Mouse (Mus musculus) hindbrain, embryonic 16.5 days (tissue): ENCODE measurements at regions not wholly inside any gene's neighbourhood (a gene's known extent, or its start where the extent isn't known, plus 50 kb on each side); places are given as distances from the start of the nearest gene placed in this dataset.
A peak's percentile ranks its signal among the peaks of the same experiment; 100 is the strongest.

Source experiments
- ATAC-seq: fragments of 200-750 bp; cut with Nextera tagmentation; 2 replicates; pipeline ENCODE4 v1.8.0; 2017; ENCODE audit warnings: moderate TSS enrichment, moderate library complexity
- H3K27ac ChIP-seq: fragments of 300-500 bp; sonication (generic); 2 replicates; pipeline ENCODE4 v1.5.1; 2014; ENCODE audit warnings: low read depth, mild to moderate bottlenecking, control low read depth, low read length, moderate library complexity
- H3K27me3 ChIP-seq: fragments of 300-500 bp; sonication (generic); replicated peaks from 2 replicates; pipeline ENCODE4 v1.6.1; 2014; ENCODE audit warnings: low read length; ENCODE audit not compliant: control insufficient read depth, insufficient read depth
- H3K36me3 ChIP-seq: fragments of 300-500 bp; sonication (generic); 2 replicates; pipeline ENCODE4 v1.6.1; 2014; ENCODE audit warnings: mild to moderate bottlenecking, low read length, moderate library complexity, mixed read lengths; ENCODE audit not compliant: control insufficient read depth, insufficient read depth
- H3K4me1 ChIP-seq: fragments of 300-500 bp; sonication (generic); 2 replicates; pipeline ENCODE4 v1.6.1; 2014; ENCODE audit warnings: low read depth, low read length; ENCODE audit not compliant: control insufficient read depth, insufficient read depth
- H3K4me2 ChIP-seq: fragments of 300-500 bp; sonication (generic); 2 replicates; pipeline ENCODE4 v1.6.1; 2014; ENCODE audit warnings: mild to moderate bottlenecking, low read length, control low read depth, moderate library complexity
- H3K4me3 ChIP-seq: fragments of 300-500 bp; sonication (generic); 2 replicates; pipeline ENCODE4 v1.5.1; 2014; ENCODE audit warnings: mild to moderate bottlenecking, low read length, control low read depth, moderate library complexity
- H3K9ac ChIP-seq: fragments of 300-500 bp; sonication (generic); 2 replicates; pipeline ENCODE4 v1.6.1; 2014; ENCODE audit warnings: low read depth, mild to moderate bottlenecking, control low read depth, low read length, moderate library complexity
- H3K9me3 ChIP-seq: fragments of 300-500 bp; sonication (generic); 2 replicates; pipeline ENCODE4 v1.6.1; 2014; ENCODE audit warnings: mild to moderate bottlenecking, low read length, moderate library complexity; ENCODE audit not compliant: control insufficient read depth
- WGBS: fragments of 180-500 bp; shearing (Covaris S2); extraction: QIAGEN DNeasy Blood & Tissue Kit; methylation state at CpG from one replicate; pipeline ENCODE4 v1.1.7; 2014; 5-methylcytosine and 5-hydroxymethylcytosine counted together

GRCm38 (mm10) chr10:96438398-96439103 lies 178.3 kb upstream of the Btg1 start:
- Histone ChIP-seq H3K4me2 (no peak overlapping the region), H3K9ac (no peak overlapping the region), H3K4me1 (no peaks in the 10 kb centered on the region), H3K4me3 (no peak overlapping the region), H3K27me3 (no peaks in the 10 kb centered on the region), H3K27ac (no peak overlapping the region), H3K9me3 (no peaks in the 10 kb centered on the region), H3K36me3 (no peaks in the 10 kb centered on the region)
- no peak for ATAC-seq
- 91% methylated on average over 11 of the region's 11 CpGs for WGBS

GRCm38 (mm10) chr10:96442165-96442564 lies 174.6 kb upstream of the Btg1 start:
- Histone ChIP-seq H3K27ac (no peak overlapping the region), H3K27me3 (no peaks in the 10 kb centered on the region), H3K36me3 (no peaks in the 10 kb centered on the region), H3K9me3 (no peaks in the 10 kb centered on the region), H3K4me2 (no peak overlapping the region), H3K9ac (no peak overlapping the region), H3K4me3 (no peak overlapping the region), H3K4me1 (no peaks in the 10 kb centered on the region)
- no peak for ATAC-seq

GRCm38 (mm10) chr10:96450266-96450665 lies 166.5 kb upstream of the Btg1 start:
- H3K4me1 ChIP-seq = no peaks in the 10 kb centered on the region
- no peak overlapping the region for H3K27ac ChIP-seq
- no peaks in the 10 kb centered on the region for H3K9me3 ChIP-seq
- H3K4me2 ChIP-seq = no peak overlapping the region
- ATAC-seq = no peak
- no peak overlapping the region for H3K4me3 ChIP-seq
- 97% methylated on average over 4 of the region's 4 CpGs for WGBS
- H3K27me3 ChIP-seq = no peaks in the 10 kb centered on the region
- H3K9ac ChIP-seq = no peak overlapping the region
- no peaks in the 10 kb centered on the region for H3K36me3 ChIP-seq

DNA sequence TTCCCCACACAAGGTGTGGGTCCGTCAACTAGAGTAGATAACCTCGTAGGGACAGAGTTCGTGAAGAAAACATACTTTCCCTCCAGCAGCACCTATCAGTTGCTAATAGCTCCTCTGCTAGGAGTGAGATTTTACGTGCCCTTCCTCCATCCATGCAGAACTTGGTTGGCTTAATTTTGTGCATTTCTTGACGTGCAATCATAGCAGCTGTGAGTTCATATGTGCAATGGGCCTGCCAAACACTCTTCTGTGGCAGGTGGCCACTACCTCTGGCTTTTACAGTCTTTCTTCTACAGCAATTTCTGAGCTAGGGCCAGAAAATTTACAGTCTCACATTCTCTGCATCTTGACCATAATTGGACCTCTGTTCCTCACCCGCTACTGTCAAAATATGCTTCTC lies 161.9 kb upstream of the Btg1 start:
- Histone ChIP-seq H3K9ac (no peak overlapping the region), H3K4me3 (no peak overlapping the region), H3K27ac (no peak overlapping the region), H3K4me2 (no peak overlapping the region), H3K36me3 (no peaks in the 10 kb centered on the region), H3K27me3 (no peaks in the 10 kb centered on the region), H3K9me3 (no peaks in the 10 kb centered on the region), H3K4me1 (no peaks in the 10 kb centered on the region)
- ATAC-seq = no peak
- 87% methylated on average over 6 of the region's 6 CpGs for WGBS

- H3K4me1 ChIP-seq = no peaks in the 10 kb centered on the region
- no peak overlapping the region for H3K4me3 ChIP-seq
- no peak overlapping the region for H3K9ac ChIP-seq
- no peak overlapping the region for H3K4me2 ChIP-seq
- no peaks in the 10 kb centered on the region for H3K9me3 ChIP-seq
- no peaks in the 10 kb centered on the region for H3K36me3 ChIP-seq
- WGBS = 67% methylated on average over 4 of the region's 4 CpGs
- ATAC-seq = no peak
- H3K27ac ChIP-seq = no peak overlapping the region
- no peaks in the 10 kb centered on the region for H3K27me3 ChIP-seq
These were observed 158.3 kb upstream of the Btg1 start for GRCm38 (mm10) chr10:96458551-96458950.

DNA sequence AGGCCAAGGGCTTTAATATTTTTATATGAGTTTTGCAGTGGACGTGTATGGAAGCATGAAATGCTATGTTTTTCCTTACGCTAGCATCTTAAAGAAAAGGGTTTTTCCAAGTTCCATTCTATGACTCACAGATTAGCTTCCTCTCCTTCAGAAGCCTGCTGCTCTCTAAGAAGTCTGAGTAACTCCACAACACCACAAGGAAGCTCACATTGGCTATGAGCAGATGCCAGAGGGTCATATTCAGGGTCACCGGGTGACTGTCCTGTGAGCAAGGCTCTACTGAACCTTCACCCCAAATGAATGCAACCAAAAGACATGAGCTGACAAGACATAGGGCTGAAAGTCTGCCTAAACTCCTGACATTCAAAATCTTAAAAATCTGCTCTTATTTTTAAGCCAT lies 157.6 kb upstream of the Btg1 start:
- Histone ChIP-seq H3K4me2 (no peak overlapping the region), H3K4me1 (no peaks in the 10 kb centered on the region), H3K27ac (no peak overlapping the region), H3K9me3 (no peaks in the 10 kb centered on the region), H3K4me3 (no peak overlapping the region), H3K9ac (no peak overlapping the region), H3K27me3 (no peaks in the 10 kb centered on the region), H3K36me3 (no peaks in the 10 kb centered on the region)
- WGBS = 90% methylated on average over 3 of the region's 3 CpGs
- ATAC-seq = no peak

DNA sequence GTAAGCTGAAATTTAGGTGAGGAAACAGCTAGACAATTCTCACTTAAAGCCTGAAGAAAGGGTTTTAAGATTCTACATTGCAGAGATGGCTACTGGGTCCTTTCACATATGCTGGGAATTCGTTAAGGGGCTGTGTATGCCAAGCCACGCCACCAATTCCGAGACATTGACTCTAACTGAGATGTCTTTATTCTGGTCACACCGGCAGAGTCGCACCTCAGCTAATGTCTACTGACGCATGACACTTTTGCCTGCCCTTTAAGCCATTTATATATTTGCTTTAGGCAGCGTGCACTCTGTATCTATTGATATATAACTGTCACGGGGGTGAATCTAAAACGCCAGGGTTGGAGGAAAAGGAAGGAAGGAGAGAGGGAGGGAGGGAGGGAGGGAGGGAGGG lies 156.7 kb upstream of the Btg1 start:
- Histone ChIP-seq H3K36me3 (no peaks in the 10 kb centered on the region), H3K27ac (no peak overlapping the region), H3K9ac (no peak overlapping the region), H3K9me3 (no peaks in the 10 kb centered on the region), H3K4me2 (no peak overlapping the region), H3K27me3 (no peaks in the 10 kb centered on the region), H3K4me3 (no peak overlapping the region), H3K4me1 (no peaks in the 10 kb centered on the region)
- whole genome bisulfite sequencing = 42% methylated on average over 9 of the region's 9 CpGs
- ATAC-seq = no peak

- H3K4me3 ChIP-seq = no peak overlapping the region
These were observed 156.0 kb upstream of the Btg1 start for GRCm38 (mm10) chr10:96460617-96461338.

DNA sequence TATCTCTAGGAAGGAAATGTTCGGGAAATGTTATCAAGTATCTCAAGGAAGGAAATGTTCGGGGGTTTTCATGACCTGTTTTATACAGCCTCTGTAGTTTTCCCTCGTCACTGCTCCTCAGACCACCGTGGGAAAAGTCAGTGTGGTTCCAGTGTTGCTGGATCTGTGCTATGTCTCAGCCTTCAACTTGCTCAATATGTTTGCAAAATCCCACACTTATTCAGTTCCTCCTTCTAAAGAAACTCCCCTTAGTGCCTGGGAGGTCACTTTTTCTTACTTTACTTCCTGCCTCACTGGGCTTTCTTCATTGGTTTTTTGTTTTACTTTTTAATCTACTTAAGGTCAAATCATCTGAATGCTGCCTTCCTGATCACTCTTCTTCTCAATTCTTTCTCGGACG lies 150.8 kb upstream of the Btg1 start:
- no peak for ATAC-seq
- WGBS = 93% methylated on average over 6 of the region's 6 CpGs

More at GRCm38 (mm10) chr10:96460617-96461338, 156.0 kb upstream of the Btg1 start:
- Histone ChIP-seq H3K4me1 (no peaks in the 10 kb centered on the region), H3K27me3 (no peaks in the 10 kb centered on the region), H3K9ac (no peak overlapping the region), H3K36me3 (no peaks in the 10 kb centered on the region), H3K27ac (no peak overlapping the region), H3K4me2 (0 out of 2 replicates have a peak overlapping the region, but pooled peaks have one; percentile 16), H3K9me3 (no peaks in the 10 kb centered on the region)
- ATAC-seq = peak; percentile 69
- 53% methylated on average over 10 of the region's 10 CpGs for WGBS

More for the DNA sequence above, 150.8 kb upstream of the Btg1 start:
- H3K27ac ChIP-seq = no peak overlapping the region
- no peaks in the 10 kb centered on the region for H3K27me3 ChIP-seq
- H3K4me2 ChIP-seq = no peak overlapping the region
- H3K4me3 ChIP-seq = no peak overlapping the region
- no peaks in the 10 kb centered on the region for H3K9me3 ChIP-seq
- H3K4me1 ChIP-seq = no peaks in the 10 kb centered on the region
- no peaks in the 10 kb centered on the region for H3K36me3 ChIP-seq
- H3K9ac ChIP-seq = no peak overlapping the region
